Mouse (Mus musculus) ES-E14 (cell line): ENCODE measurements around the gene Zbtb20. TPM values are rescaled to one million over a fixed set of nuclear protein-coding genes. Genes with fewer than 3 reads are reported as not detected.
"Not testable (repeated sequence)": the region's sequence is repeated elsewhere in the genome, so short reads cannot be mapped to it uniquely, and the experiment has no call there.

Experiments
- DNase-seq: peaks from one replicate; pipeline ENCODE4 v3.0.0-alpha.2; 2013; ENCODE audit warnings: low read depth, low spot score
- H3K27ac ChIP-seq: 2 replicates; pipeline ENCODE4 v1.5.1; 2012; ENCODE audit warnings: low read depth, mild to moderate bottlenecking, low read length, moderate library complexity, mixed read lengths; ENCODE audit not compliant: poor library complexity, insufficient read depth, severe bottlenecking
- H3K36me3 ChIP-seq: 2 replicates; pipeline ENCODE4 v1.6.1; 2012; ENCODE audit warnings: mild to moderate bottlenecking, low read length, moderate library complexity, mixed read lengths; ENCODE audit not compliant: control insufficient read depth, poor library complexity, insufficient read depth, severe bottlenecking
- H3K4me1 ChIP-seq, 2 experiments: fragments of 150-350 bp in 1 of 2; sonication (generic) in 1 of 2; 2 replicates each; pipeline ENCODE4 v1.6.1; 2012; ENCODE audit warnings: low read length in 2 of 2, mild to moderate bottlenecking in 1 of 2, mixed read lengths in 1 of 2; ENCODE audit not compliant: control insufficient read depth in 2 of 2, insufficient read depth in 2 of 2, poor library complexity in 1 of 2
- H3K4me3 ChIP-seq, 2 experiments: fragments of 150-350 bp in 1 of 2; sonication (generic) in 1 of 2; 2 replicates each; pipeline ENCODE4 v1.5.1; 2012; ENCODE audit warnings: low read length in 2 of 2, low read depth in 1 of 2, mild to moderate bottlenecking in 1 of 2, mixed read lengths in 1 of 2; ENCODE audit not compliant: insufficient read depth in 1 of 2, poor library complexity in 1 of 2, severe bottlenecking in 1 of 2
- H3K9ac ChIP-seq: 2 replicates; pipeline ENCODE4 v1.6.1; 2012; ENCODE audit warnings: low read depth, mild to moderate bottlenecking, low read length, mixed read lengths; ENCODE audit not compliant: poor library complexity, insufficient read depth, severe bottlenecking
- H3K9me3 ChIP-seq: fragments of 150-350 bp; sonication (generic); 2 replicates; pipeline ENCODE4 v1.6.1; 2012; ENCODE audit warnings: low read depth, mild to moderate bottlenecking, low read length; ENCODE audit not compliant: control insufficient read depth, insufficient read depth
- CHD2 ChIP-seq: IDR thresholded peaks from 2 replicates; pipeline ENCODE4 v1.6.1; 2014; ENCODE audit warnings: mild to moderate bottlenecking, low read depth, low read length, inconsistent platforms
- HCFC1 ChIP-seq: IDR thresholded peaks from 2 replicates; pipeline ENCODE4 v1.6.1; 2012; ENCODE audit warnings: low read length, inconsistent platforms, borderline replicate concordance; ENCODE audit not compliant: insufficient read depth
- MAFK ChIP-seq: IDR thresholded peaks from 2 replicates; pipeline ENCODE4 v1.6.1; 2014; ENCODE audit warnings: mild to moderate bottlenecking, low read depth, low read length, inconsistent platforms; ENCODE audit not compliant: insufficient read depth
- ZC3H11A ChIP-seq: IDR thresholded peaks from 2 replicates; pipeline ENCODE4 v1.6.1; 2012; ENCODE audit warnings: low read depth, mild to moderate bottlenecking, inconsistent platforms, low read length, borderline replicate concordance
- ZNF384 ChIP-seq: IDR thresholded peaks from 2 replicates; pipeline ENCODE4 v1.6.1; 2012; ENCODE audit warnings: low read depth, low read length, inconsistent platforms
- in situ Hi-C, 2 experiments: fragments of 600-800 bp; cut with MboI; formaldehyde crosslinking; loops; one replicate each; pipeline ENCODE4 v1.15.1; 2025; ENCODE audit warnings: low sequenced_read_pairs in 2 of 2, inconsistent platforms in 1 of 2; ENCODE audit not compliant: unreplicated experiment in 2 of 2
- total RNA-seq: library from RNA; depleted of rRNA; stranded (reverse); fragments of 300-350 nt; gene quantifications from 2 replicates; pipeline ENCODE4 v1.2.3, GENCODE M21; 2012

Gene Zbtb20
- total RNA-seq, 1 experiment, result 4.0 TPM

GRCm38 (mm10) chr16:42919992-42920760, 44.5 kb downstream of the Zbtb20 start:
- Histone ChIP-seq H3K27ac (no peak overlapping the region), H3K9me3 (no peaks in the 10 kb centered on the region), H3K9ac (no peak overlapping the region), H3K4me3 (no peak overlapping the region), H3K4me1 (no peaks in the 10 kb centered on the region), H3K36me3 (no peaks in the 10 kb centered on the region)
- DNase-seq, result no peak
- TF ChIP-seq ZNF384 (no peak), CHD2 (no peak), HCFC1 (no peak), MAFK (no peak), ZC3H11A (no peak)
- in situ Hi-C loops, result loop anchor here in 1 of 2 experiments (25.0 kb wide), 2 partner anchors 633 to 733 kb away; no protein-coding TSS in a partner anchor

GRCm38 (mm10) chr16:42921436-42921835, 45.8 kb downstream of the Zbtb20 start:
- TF ChIP-seq ZC3H11A (no peak), HCFC1 (no peak), MAFK (no peak), CHD2 (no peak), ZNF384 (no peak)
- H3K4me1 ChIP-seq, result no peaks in the 10 kb centered on the region
- no peak for DNase-seq
- no peak overlapping the region for H3K9ac ChIP-seq
- in situ Hi-C loops, result loop anchor here in 1 of 2 experiments (25.0 kb wide), 2 partner anchors 634 to 734 kb away; no protein-coding TSS in a partner anchor
- no peaks in the 10 kb centered on the region for H3K9me3 ChIP-seq
- no peak overlapping the region for H3K4me3 ChIP-seq
- no peaks in the 10 kb centered on the region for H3K36me3 ChIP-seq
- no peak overlapping the region for H3K27ac ChIP-seq

- in situ Hi-C loops, result no loop called here
- Histone ChIP-seq H3K9me3 (no peaks in the 10 kb centered on the region), H3K4me3 (no peak overlapping the region), H3K36me3 (no peaks in the 10 kb centered on the region), H3K27ac (no peak overlapping the region), H3K9ac (no peak overlapping the region), H3K4me1 (no peaks in the 10 kb centered on the region)
- no peak for TF ChIP-seq MAFK
- TF ChIP-seq ZNF384, result no peak
- TF ChIP-seq ZC3H11A, result no peak
- no peak for TF ChIP-seq CHD2
- no peak for TF ChIP-seq HCFC1
- no peak for DNase-seq
Measured at GRCm38 (mm10) chr16:42938211-42938610, 62.5 kb downstream of the Zbtb20 start.

- DNase-seq, result no peak
- in situ Hi-C loops, result no loop called here
- Histone ChIP-seq H3K9me3 (no peaks in the 10 kb centered on the region), H3K9ac (no peak overlapping the region), H3K4me3 (no peak overlapping the region), H3K27ac (no peak overlapping the region), H3K36me3 (no peaks in the 10 kb centered on the region), H3K4me1 (no peaks in the 10 kb centered on the region)
- TF ChIP-seq ZC3H11A (no peak), HCFC1 (no peak), ZNF384 (no peak), MAFK (no peak), CHD2 (no peak)
Measured at GRCm38 (mm10) chr16:42947016-42947415, 71.3 kb downstream of the Zbtb20 start.

- H3K9ac ChIP-seq, result 0 out of 2 replicates have a peak overlapping the region, but pooled peaks have one; percentile 31
- peak overlapping the region in 1 of 2 experiments; percentile 17; a peak in 1 of 4 replicates for H3K4me3 ChIP-seq
- in situ Hi-C loops, H3K36me3 ChIP-seq, H3K4me1 ChIP-seq, H3K9me3 ChIP-seq, H3K27ac ChIP-seq: not testable (repeated sequence)
- DNase-seq, result peak; percentile 7
Measured at GRCm38 (mm10) chr16:42955401-42955800, 79.7 kb downstream of the Zbtb20 start.
